Mouse (Mus musculus): ENCODE data around the gene Irf2bpl.
A peak's percentile ranks its signal among the peaks of the same experiment; 100 is the strongest.

Gene Irf2bpl

DNA sequence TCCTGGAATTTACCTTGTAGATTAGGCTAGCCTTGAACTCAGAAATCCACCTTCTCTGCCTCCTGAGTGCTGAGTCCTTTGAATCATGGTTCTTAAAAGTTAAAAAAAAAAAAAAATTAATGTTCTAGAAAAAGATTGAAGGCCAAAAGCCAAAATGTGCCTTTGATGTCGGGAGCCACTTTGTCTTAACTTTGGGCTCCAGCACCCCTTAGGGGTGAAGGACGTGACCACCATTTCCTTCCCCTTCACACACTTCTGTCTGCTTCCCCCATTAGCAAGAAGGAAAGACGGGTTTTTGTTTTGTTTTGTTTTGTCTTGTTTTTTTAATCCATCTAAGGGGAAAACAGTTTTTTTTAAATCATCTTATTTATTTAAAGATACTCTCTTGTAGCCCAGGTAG lies 48.7 kb downstream of the Irf2bpl start:
- TF ChIP-seq GATA4 (IDR thresholded peaks at IDR 0.05; ENCODE audit: insufficient replicate concordance, low read length), result no peak

DNA sequence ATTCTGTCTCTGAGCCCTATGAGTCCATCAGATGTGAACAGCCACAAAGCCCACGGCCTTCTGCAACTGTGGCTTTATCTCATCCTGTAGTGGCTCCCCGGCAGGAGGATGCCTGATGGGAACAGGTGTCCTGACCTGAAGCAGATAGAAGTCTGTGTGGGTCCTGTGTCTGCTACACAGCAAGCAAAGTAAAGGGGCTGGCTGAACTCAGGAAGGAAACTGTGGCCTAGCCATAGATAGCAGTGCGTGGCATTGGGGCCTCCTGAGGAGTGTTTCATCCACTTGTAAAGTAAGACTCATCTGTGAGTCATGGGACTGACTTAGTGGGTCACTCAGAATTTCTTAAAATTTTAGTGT lies 50.2 kb downstream of the Irf2bpl start:
- TF ChIP-seq GATA4 (IDR thresholded peaks at IDR 0.05; ENCODE audit: insufficient replicate concordance, low read length), result no peak

DNA sequence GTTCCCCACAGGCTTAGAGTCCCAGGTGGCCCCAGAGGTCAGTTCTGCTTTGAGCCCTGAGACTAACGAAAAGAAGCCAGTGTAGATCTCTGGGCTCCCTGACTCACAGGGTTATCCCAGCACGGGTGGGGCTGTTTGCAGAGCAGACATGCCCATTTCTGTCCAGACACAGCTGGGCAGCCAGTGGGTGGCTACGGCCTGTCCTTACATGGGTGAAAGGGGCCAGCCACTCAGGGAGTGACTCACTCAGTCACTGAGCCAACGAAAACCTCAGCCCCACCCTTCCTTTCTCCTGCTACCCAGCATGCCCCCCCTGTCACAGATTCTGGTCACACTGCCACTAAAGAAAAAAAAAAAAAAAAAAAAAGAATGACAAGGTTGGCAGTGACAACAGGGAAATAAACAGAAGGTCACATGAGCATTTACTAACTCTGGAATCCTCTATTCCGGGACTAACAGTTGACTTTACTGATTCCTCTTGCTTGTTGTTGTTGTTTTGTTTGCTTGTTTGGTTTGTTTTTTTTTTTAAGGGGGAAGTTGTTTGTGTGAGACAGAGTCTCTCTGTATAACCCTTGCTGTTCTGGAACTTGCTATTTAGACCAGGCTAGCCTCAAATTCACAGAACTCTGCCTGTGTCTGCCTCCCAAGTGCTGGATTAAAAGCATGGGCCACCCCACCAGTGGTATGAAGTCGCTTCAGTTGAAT lies 50.7 kb downstream of the Irf2bpl start:
- TF ChIP-seq GATA4 (IDR thresholded peaks at IDR 0.05; ENCODE audit: insufficient replicate concordance, low read length), result no peak

DNA sequence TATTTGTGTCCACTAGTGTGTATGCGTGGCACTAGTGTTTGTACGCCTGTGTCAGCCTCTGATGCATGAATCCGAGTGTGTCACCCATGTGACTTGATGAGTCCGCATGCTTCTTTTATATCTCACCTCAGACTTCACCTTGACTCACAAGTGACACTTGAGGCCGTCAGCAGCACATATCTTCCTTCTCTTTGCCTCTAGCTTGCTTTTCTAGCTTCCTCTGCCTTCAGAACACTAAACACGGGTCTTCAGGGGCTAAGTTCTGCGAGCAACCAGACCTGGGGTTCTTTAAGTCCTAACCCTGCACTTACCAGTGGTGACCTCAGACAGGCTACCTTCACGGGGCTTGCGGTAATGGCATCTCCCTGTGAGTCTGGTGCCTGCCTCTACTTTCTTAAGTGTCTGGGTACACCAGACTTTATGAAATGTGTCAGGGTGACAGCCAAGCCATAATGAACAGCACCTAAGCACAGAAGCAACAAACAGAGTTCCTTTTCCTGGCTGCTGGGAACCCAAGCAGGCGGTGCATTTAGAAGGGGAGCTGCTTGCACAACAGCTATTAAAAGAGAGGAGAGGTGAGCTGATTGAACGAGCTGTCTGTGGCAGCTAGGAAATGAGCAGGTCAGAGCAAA lies 51.9 kb downstream of the Irf2bpl start:
- TF ChIP-seq GATA4 (IDR thresholded peaks at IDR 0.05; ENCODE audit: insufficient replicate concordance, low read length), result no peak

DNA sequence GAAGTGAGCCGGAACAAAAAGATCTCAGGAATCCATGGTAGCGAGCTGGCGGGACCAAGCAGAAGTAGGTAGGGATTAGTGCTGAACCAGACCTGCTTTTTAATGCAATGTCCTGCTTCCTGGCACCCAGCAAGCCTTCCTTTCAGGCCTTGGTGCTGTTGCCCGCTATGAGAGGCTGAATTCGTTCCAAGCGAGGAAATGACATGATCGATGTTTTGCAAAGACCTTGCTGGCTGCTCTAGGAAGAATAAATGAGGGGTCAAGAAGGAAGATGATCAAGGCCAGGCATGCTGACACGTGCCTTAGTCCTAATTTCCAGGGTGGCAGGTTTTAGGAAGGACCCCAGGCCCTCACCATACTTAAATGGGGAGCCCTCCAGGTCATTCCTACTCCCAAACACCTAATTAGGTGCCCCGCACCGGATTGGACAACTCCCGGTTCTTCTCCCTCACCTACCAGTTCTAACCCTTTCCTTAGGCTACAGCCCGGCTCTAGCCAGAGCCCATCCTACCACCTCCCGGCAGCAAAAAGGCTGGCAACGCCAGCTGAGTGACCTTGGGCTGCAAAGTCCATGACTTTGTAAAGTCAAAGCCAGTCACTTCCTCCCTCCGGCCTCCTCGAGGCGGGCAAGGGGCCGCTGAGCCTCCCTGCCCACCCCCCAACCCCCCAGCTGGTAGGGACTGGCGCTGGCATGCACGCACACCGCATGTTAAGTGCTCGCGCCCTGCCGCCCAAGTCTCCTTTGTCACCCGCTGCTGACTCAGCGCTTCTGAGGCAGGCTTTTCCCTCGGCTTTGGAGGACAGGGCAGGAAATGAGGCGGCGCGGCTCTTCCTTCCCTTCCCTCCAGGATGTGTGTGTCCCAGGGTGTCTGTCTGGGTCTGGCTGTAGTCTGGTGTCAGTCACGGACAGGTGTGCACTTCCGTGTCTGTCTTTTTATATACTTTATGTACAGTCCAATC lies 52.7 kb downstream of the Irf2bpl start:
- peak; percentile 7; the same call in 1 of the 2 replicates for TF ChIP-seq GATA4 (IDR thresholded peaks at IDR 0.05; ENCODE audit: insufficient replicate concordance, low read length)
